Mouse (Mus musculus): ENCODE data around the gene Agbl2.

- no peak for TF ChIP-seq GATA1 (IDR thresholded peaks at IDR 0.05; ENCODE audit: borderline replicate concordance, low read length)
- TF ChIP-seq FLI1 (IDR thresholded peaks at IDR 0.05; ENCODE audit: low read length) = no peak
Observed at GRCm38 (mm10) chr2:90781323-90781722, 1.2 kb upstream of the Agbl2 start.

Measured in megakaryocyte, embryonic 14.5 days (primary cell).